Mouse (Mus musculus) liver, embryonic 14.5 days (tissue): ENCODE results near the gene Clp1. TPM values are rescaled to one million over a fixed set of nuclear protein-coding genes. Genes with fewer than 3 reads are reported as not detected.
A peak's percentile ranks its signal among the peaks of the same experiment; 100 is the strongest.
"Not testable (repeated sequence)": the region's sequence is repeated elsewhere in the genome, so short reads cannot be mapped to it uniquely, and the experiment has no call there.

Experiments
- ATAC-seq: fragments of 200-750 bp; cut with Nextera tagmentation; 2 replicates; pipeline ENCODE4 v1.8.0; 2017; ENCODE audit warnings: moderate number of reproducible peaks, mild to moderate bottlenecking, moderate library complexity; ENCODE audit not compliant: insufficient read depth
- DNase-seq, 3 experiments: peaks; one replicate each; pipeline ENCODE4 v3.0.0-alpha.2; 2012 to 2013; ENCODE audit warnings: low read depth in 3 of 3, low spot score in 3 of 3
- H3K27ac ChIP-seq: fragments of 300-500 bp; sonication (generic); 2 replicates; pipeline ENCODE4 v1.5.1; 2014; ENCODE audit warnings: moderate library complexity, mild to moderate bottlenecking, control low read depth, inconsistent platforms
- H3K27me3 ChIP-seq: fragments of 300-500 bp; sonication (generic); 2 replicates; pipeline ENCODE4 v1.6.1; 2014; ENCODE audit warnings: mild to moderate bottlenecking, low read length, moderate library complexity; ENCODE audit not compliant: control insufficient read depth, insufficient read depth
- H3K36me3 ChIP-seq: fragments of 300-500 bp; sonication (generic); replicated peaks from 2 replicates; pipeline ENCODE4 v1.6.1; 2014; ENCODE audit warnings: low read depth; ENCODE audit not compliant: control insufficient read depth, insufficient read depth
- H3K4me1 ChIP-seq, 2 experiments: fragments of 200-500 bp in 1 of 2; fragments of 300-500 bp in 1 of 2; sonication (generic) in 1 of 2; replicated peaks; 2 replicates each; pipeline ENCODE4 v1.6.1; 2012 to 2014; ENCODE audit warnings: antibody characterized with exemption in 1 of 2, inconsistent platforms in 1 of 2, low read length in 1 of 2; ENCODE audit not compliant: control insufficient read depth in 2 of 2, insufficient read depth in 2 of 2
- H3K4me2 ChIP-seq: fragments of 300-500 bp; sonication (generic); 2 replicates; pipeline ENCODE4 v1.6.1; 2014; ENCODE audit warnings: low read depth, mild to moderate bottlenecking, control low read depth, moderate library complexity
- H3K4me3 ChIP-seq, 2 experiments: fragments of 200-500 bp in 1 of 2; fragments of 300-500 bp in 1 of 2; sonication (generic) in 1 of 2; 2 replicates each; pipeline ENCODE4 v1.5.1; 2012 to 2014; ENCODE audit warnings: low read depth in 2 of 2, low read length in 2 of 2, mild to moderate bottlenecking in 2 of 2, control low read depth in 1 of 2, inconsistent platforms in 1 of 2, moderate library complexity in 1 of 2; ENCODE audit not compliant: insufficient read depth in 1 of 2
- H3K9ac ChIP-seq: fragments of 300-500 bp; sonication (generic); replicated peaks from 2 replicates; pipeline ENCODE4 v1.6.1; 2014; ENCODE audit warnings: mild to moderate bottlenecking, control low read depth, moderate library complexity
- H3K9me3 ChIP-seq: fragments of 300-500 bp; sonication (generic); 2 replicates; pipeline ENCODE4 v1.6.1; 2016; ENCODE audit warnings: low read length, mixed read lengths; ENCODE audit not compliant: control insufficient read depth
- CTCF ChIP-seq: IDR thresholded peaks from 2 replicates; pipeline ENCODE4 v1.5.1; 2016; ENCODE audit warnings: antibody characterized with exemption, low read depth, control low read depth
- EP300 ChIP-seq: IDR thresholded peaks from 2 replicates; pipeline ENCODE4 v1.6.1; 2016; ENCODE audit warnings: antibody characterized with exemption, low read depth
- WGBS: fragments of 180-500 bp; shearing (Covaris S2); extraction: QIAGEN DNeasy Blood & Tissue Kit; methylation state at CpG from one replicate; pipeline ENCODE4 v1.1.7; 2014; ENCODE audit not compliant: insufficient replicate concordance; 5-methylcytosine and 5-hydroxymethylcytosine counted together
- polyA plus RNA-seq, 2 experiments: library from polyadenylated mRNA; depleted of rRNA in 1 of 2; stranded (reverse) in 1 of 2; unstranded in 1 of 2; fragments of >200 nt; fragmentation: Nextera tagmentation in 1 of 2; extraction: Ambion mirVana in 1 of 2; gene quantifications; 2 replicates each; pipeline versions ENCODE4 v1.2.1 to v1.2.3; 2012 to 2014

Gene Clp1
- polyA plus RNA-seq, 2 experiments: 27.5 to 50.9 TPM

DNA sequence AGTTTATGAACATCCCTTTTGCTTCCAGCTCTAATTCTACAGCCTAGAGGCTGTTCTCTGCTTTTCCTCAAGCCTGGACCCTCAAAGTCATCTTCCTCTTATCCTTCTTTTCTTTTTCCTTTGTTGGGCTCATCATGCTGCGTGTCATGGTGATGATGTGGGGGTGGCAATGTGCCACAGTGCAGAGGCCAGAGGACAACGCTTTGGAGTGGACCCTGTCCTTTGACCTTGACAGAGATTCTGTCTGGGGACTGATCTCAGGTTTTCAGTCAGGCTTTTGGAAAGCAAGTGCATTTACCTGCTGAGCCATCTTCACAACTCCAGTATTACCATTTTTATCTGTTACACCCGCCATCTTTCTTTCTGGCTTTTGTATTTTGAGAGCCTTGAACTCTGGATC, 4.1 kb upstream of the Clp1 start:
- ATAC-seq (no peak), DNase-seq (no peak)
- Histone ChIP-seq H3K4me1 (peaks cover 49 to 53% of the 10 kb centered on the region in 2 experiments), H3K4me2 (no peak overlapping the region), H3K9ac (no peak overlapping the region), H3K27ac (peak overlapping the region; percentile 100), H3K9me3 (no peaks in the 10 kb centered on the region), H3K27me3 (no peaks in the 10 kb centered on the region; the same call in 1 of the 2 replicates), H3K36me3 (peaks cover 7% of the 10 kb centered on the region), H3K4me3 (no peak overlapping the region)
- WGBS: 66% methylated on average over 3 of the region's 3 CpGs
- TF ChIP-seq EP300 (no peak), CTCF (no peak)

DNA sequence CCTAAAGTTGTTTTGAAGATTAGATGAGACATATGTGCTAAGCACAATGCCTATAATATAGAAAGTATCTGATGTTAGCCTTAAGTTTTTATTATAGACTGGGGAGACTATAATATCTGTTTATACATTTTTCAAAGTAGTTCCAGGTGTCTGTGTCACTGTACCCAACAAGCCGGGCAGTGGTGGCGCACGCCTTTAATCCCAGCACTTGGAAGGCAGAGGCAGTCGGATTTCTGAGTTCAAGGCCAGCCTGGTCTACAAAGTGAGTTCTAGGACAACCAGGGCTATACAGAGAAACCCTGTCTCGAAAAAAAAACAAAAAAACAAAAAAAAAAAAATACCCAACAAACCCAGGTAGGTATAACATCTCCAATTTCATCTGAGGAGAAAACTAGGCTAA, 1.0 kb upstream of the Clp1 start:
- H3K9ac ChIP-seq: not testable (repeated sequence)
- Histone ChIP-seq H3K27ac (peak overlapping the region; percentile 87), H3K4me2 (peak overlapping the region; percentile 80)

DNA sequence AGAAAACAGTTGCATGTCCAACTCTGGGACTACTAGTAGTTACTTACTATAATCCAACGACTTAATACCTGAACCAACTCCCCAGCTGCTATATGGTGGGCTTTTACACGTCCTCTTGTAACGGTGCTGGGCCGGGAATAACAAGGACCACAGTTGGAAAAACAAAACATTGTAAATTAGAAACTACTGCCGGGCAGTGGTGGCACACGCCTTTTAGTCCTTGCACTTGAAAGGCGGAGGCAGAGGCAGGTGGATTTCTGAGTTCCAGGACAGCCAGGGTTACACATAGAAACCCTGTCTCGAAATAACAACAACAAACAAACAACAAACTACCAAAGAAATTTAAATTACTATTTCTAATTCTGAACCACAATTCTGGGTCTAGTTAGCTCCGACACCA, 434 bp downstream of the Clp1 start:
- under 1% methylated on average over 9 of the region's 9 CpGs for WGBS
- Histone ChIP-seq H3K27ac (peak overlapping the region; percentile 71), H3K9ac (peak overlapping the region; percentile 82), H3K4me3 (peak overlapping the region; percentile 80 to 91), H3K4me2 (peak overlapping the region; percentile 81), H3K27me3 (no peaks in the 10 kb centered on the region), H3K36me3 (peaks cover 40% of the 10 kb centered on the region), H3K9me3 (no peaks in the 10 kb centered on the region), H3K4me1 (peaks cover 29 to 33% of the 10 kb centered on the region in 2 experiments)
- DNase-seq: no peak
- ATAC-seq: peak; percentile 25; the same call in 1 of the 2 replicates
- no peak for TF ChIP-seq CTCF
- no peak for TF ChIP-seq EP300

More for the DNA sequence above, 1.0 kb upstream of the Clp1 start:
- Histone ChIP-seq H3K4me3 (peak overlapping the region in 1 of 2 experiments; percentile 80; a peak in 1 of 4 replicates), H3K36me3 (peaks cover 27% of the 10 kb centered on the region), H3K4me1 (peaks cover 43 to 47% of the 10 kb centered on the region in 2 experiments)
- H3K9me3 ChIP-seq, ATAC-seq, H3K27me3 ChIP-seq, DNase-seq: not testable (repeated sequence)
- 76% methylated on average over 5 of the region's 5 CpGs for WGBS

DNA sequence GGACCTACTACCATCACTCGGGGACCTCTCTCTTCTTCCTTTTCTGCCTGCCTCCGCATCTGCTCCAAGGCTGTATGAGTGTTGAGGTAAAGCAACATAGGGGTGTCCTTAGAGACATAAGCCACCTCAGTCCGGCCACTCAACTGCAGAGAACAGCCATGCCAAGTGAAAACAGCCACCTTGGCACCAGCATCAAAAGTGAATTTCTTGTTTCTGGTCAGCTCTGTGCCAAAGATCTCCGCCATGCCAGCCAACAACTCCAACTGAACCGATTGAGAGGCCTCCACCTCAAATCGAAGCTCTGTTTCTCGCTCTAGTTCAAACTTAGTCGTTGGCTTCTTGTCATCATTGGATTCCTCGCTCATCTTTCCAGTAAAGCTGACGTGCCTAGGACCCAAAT, 1.4 kb downstream of the Clp1 start:
- 84% methylated on average over 10 of the region's 10 CpGs for WGBS
- TF ChIP-seq EP300 (no peak), CTCF (no peak)
- no peak for ATAC-seq
- Histone ChIP-seq H3K4me1 (peaks cover 29 to 31% of the 10 kb centered on the region in 2 experiments), H3K9me3 (no peaks in the 10 kb centered on the region), H3K36me3 (peaks cover 42% of the 10 kb centered on the region), H3K4me2 (peak overlapping the region; percentile 81), H3K27ac (no peak overlapping the region), H3K27me3 (no peaks in the 10 kb centered on the region), H3K9ac (peak overlapping the region; percentile 82; the same call in 1 of the 2 replicates), H3K4me3 (peak overlapping the region; percentile 80 to 91)
- DNase-seq: no peak

DNA sequence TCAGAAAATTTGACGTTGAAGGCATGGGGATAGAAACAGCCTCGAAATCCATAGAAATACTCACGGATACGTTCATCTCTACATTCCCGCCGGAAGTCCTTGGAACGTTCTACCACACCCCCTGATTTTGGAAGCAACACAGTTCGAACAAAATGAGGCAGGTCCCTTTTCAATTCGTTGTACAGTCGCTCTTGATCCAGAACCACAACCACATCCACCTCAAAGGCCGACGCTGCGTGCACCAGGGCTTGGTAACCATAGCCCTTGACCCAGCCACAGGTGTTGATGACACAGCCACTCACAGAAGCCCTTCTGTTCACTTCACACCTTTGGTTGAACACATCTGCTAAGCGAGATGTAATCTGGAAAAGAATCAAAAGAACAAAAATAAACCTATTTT, 3.3 kb downstream of the Clp1 start:
- H3K27ac ChIP-seq: no peak overlapping the region
- no peak for DNase-seq
- no peaks in the 10 kb centered on the region for H3K27me3 ChIP-seq
- peaks cover 42% of the 10 kb centered on the region for H3K36me3 ChIP-seq
- H3K4me3 ChIP-seq: no peak overlapping the region
- TF ChIP-seq EP300 (no peak), CTCF (no peak)
- no peak overlapping the region; the same call in 1 of the 2 replicates for H3K4me2 ChIP-seq
- no peak for ATAC-seq
- peaks cover 20 to 26% of the 10 kb centered on the region in 2 experiments for H3K4me1 ChIP-seq
- 88% methylated on average over 14 of the region's 14 CpGs for WGBS
- no peak overlapping the region for H3K9ac ChIP-seq
- H3K9me3 ChIP-seq: no peaks in the 10 kb centered on the region
